Mouse (Mus musculus) liver, embryonic 14.5 days (tissue): ENCODE measurements around the gene Pde6d. TPM values are rescaled to one million over a fixed set of nuclear protein-coding genes. Genes with fewer than 3 reads are reported as not detected.

Experiments
- ATAC-seq: fragments of 200-750 bp; cut with Nextera tagmentation; 2 replicates; pipeline ENCODE4 v1.8.0; 2017; ENCODE audit warnings: moderate number of reproducible peaks, mild to moderate bottlenecking, moderate library complexity; ENCODE audit not compliant: insufficient read depth
- DNase-seq, 3 experiments: peaks; one replicate each; pipeline ENCODE4 v3.0.0-alpha.2; 2012 to 2013; ENCODE audit warnings: low read depth in 3 of 3, low spot score in 3 of 3
- H3K27ac ChIP-seq: fragments of 300-500 bp; sonication (generic); 2 replicates; pipeline ENCODE4 v1.5.1; 2014; ENCODE audit warnings: moderate library complexity, mild to moderate bottlenecking, control low read depth, inconsistent platforms
- H3K27me3 ChIP-seq: fragments of 300-500 bp; sonication (generic); 2 replicates; pipeline ENCODE4 v1.6.1; 2014; ENCODE audit warnings: mild to moderate bottlenecking, low read length, moderate library complexity; ENCODE audit not compliant: control insufficient read depth, insufficient read depth
- H3K36me3 ChIP-seq: fragments of 300-500 bp; sonication (generic); replicated peaks from 2 replicates; pipeline ENCODE4 v1.6.1; 2014; ENCODE audit warnings: low read depth; ENCODE audit not compliant: control insufficient read depth, insufficient read depth
- H3K4me1 ChIP-seq, 2 experiments: fragments of 200-500 bp in 1 of 2; fragments of 300-500 bp in 1 of 2; sonication (generic) in 1 of 2; replicated peaks; 2 replicates each; pipeline ENCODE4 v1.6.1; 2012 to 2014; ENCODE audit warnings: antibody characterized with exemption in 1 of 2, inconsistent platforms in 1 of 2, low read length in 1 of 2; ENCODE audit not compliant: control insufficient read depth in 2 of 2, insufficient read depth in 2 of 2
- H3K4me2 ChIP-seq: fragments of 300-500 bp; sonication (generic); 2 replicates; pipeline ENCODE4 v1.6.1; 2014; ENCODE audit warnings: low read depth, mild to moderate bottlenecking, control low read depth, moderate library complexity
- H3K4me3 ChIP-seq, 2 experiments: fragments of 200-500 bp in 1 of 2; fragments of 300-500 bp in 1 of 2; sonication (generic) in 1 of 2; 2 replicates each; pipeline ENCODE4 v1.5.1; 2012 to 2014; ENCODE audit warnings: low read depth in 2 of 2, low read length in 2 of 2, mild to moderate bottlenecking in 2 of 2, control low read depth in 1 of 2, inconsistent platforms in 1 of 2, moderate library complexity in 1 of 2; ENCODE audit not compliant: insufficient read depth in 1 of 2
- H3K9ac ChIP-seq: fragments of 300-500 bp; sonication (generic); replicated peaks from 2 replicates; pipeline ENCODE4 v1.6.1; 2014; ENCODE audit warnings: mild to moderate bottlenecking, control low read depth, moderate library complexity
- H3K9me3 ChIP-seq: fragments of 300-500 bp; sonication (generic); 2 replicates; pipeline ENCODE4 v1.6.1; 2016; ENCODE audit warnings: low read length, mixed read lengths; ENCODE audit not compliant: control insufficient read depth
- CTCF ChIP-seq: IDR thresholded peaks from 2 replicates; pipeline ENCODE4 v1.5.1; 2016; ENCODE audit warnings: antibody characterized with exemption, low read depth, control low read depth
- EP300 ChIP-seq: IDR thresholded peaks from 2 replicates; pipeline ENCODE4 v1.6.1; 2016; ENCODE audit warnings: antibody characterized with exemption, low read depth
- WGBS: fragments of 180-500 bp; shearing (Covaris S2); extraction: QIAGEN DNeasy Blood & Tissue Kit; methylation state at CpG from one replicate; pipeline ENCODE4 v1.1.7; 2014; ENCODE audit not compliant: insufficient replicate concordance; 5-methylcytosine and 5-hydroxymethylcytosine counted together
- polyA plus RNA-seq, 2 experiments: library from polyadenylated mRNA; depleted of rRNA in 1 of 2; stranded (reverse) in 1 of 2; unstranded in 1 of 2; fragments of >200 nt; fragmentation: Nextera tagmentation in 1 of 2; extraction: Ambion mirVana in 1 of 2; gene quantifications; 2 replicates each; pipeline versions ENCODE4 v1.2.1 to v1.2.3; 2012 to 2014

Pde6d gene
- polyA plus RNA-seq, 2 experiments: 20.0 to 23.6 TPM

DNA sequence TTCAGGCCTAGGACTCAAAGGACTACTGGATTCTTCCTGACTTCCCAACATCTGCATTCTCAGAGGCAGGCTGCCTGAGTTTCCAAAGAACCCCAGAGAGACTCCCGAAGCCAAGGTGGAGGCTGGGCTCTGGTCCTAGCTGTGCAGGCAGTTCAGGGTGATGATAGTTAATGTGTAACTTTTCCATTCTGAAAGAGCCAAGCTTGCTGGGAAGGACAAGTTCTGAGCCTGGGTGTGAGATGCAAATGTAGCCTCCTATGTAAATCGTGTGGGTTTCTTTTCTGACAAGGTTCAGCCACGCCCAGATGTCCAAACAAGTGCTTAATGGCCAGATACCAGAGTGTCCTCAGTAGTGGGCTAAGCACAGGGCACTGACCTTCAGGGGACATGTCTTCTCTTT is 84.4 kb downstream of the Pde6d start:
- DNase-seq: no peak
- H3K27me3 ChIP-seq: no peaks in the 10 kb centered on the region
- no peak overlapping the region for H3K9ac ChIP-seq
- H3K36me3 ChIP-seq: no peaks in the 10 kb centered on the region
- no peak for ATAC-seq
- H3K9me3 ChIP-seq: no peaks in the 10 kb centered on the region
- TF ChIP-seq EP300 (no peak), CTCF (no peak)
- peaks cover 0 to 25% of the 10 kb centered on the region in 2 experiments; a peak in 2 of 4 replicates for H3K4me1 ChIP-seq
- no peak overlapping the region for H3K27ac ChIP-seq
- WGBS: 45% methylated on average over 3 of the region's 3 CpGs
- H3K4me3 ChIP-seq: no peak overlapping the region
- no peak overlapping the region for H3K4me2 ChIP-seq

DNA sequence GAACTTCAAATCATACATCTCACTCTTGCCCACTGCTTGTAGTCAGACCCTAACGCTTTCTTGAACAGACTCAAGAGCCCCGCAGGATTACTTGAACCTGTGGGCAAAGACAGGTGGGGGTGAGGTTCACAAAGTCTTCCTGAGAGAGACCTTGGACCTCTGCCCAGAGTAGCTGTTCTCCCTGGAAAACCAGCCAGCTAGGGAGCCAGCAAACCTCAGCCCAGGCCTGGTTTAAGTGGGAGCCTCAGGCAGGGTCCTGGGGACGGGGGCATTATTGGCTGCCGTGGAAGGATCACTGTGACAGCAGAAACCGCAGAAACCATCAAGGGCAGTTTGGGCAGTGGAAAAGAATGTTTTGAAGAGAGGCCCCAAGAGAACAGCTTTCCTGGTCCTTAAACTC is 85.1 kb downstream of the Pde6d start:
- Histone ChIP-seq H3K27ac (no peak overlapping the region), H3K9me3 (no peaks in the 10 kb centered on the region), H3K4me2 (no peak overlapping the region), H3K4me1 (peaks cover 5 to 26% of the 10 kb centered on the region in 2 experiments), H3K4me3 (no peak overlapping the region), H3K9ac (no peak overlapping the region), H3K27me3 (no peaks in the 10 kb centered on the region), H3K36me3 (no peaks in the 10 kb centered on the region)
- ATAC-seq (no peak), DNase-seq (no peak)
- TF ChIP-seq EP300 (no peak), CTCF (no peak)
- WGBS: 64% methylated on average over 5 of the region's 5 CpGs

DNA sequence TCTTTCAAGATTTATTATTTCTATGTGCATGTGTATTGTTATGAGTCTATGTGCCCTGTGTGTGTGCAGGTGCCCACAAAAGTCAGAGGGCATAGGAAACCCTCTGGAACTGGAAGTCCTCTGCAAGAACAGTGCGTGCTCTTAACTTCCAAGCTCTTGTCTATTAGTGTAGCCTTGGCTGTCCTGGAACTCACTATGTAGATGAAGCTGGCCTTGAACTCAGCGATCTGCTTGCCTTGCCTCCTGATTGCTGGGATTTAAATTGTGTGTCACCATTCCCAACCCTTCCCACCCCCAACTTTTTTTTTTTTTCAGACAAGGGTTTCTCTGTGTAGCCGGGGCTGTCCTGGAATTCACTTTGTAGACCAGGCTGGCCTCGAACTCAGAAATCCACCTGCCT is 86.1 kb downstream of the Pde6d start:
- Histone ChIP-seq H3K4me2 (no peak overlapping the region), H3K27me3 (no peaks in the 10 kb centered on the region), H3K9me3 (no peaks in the 10 kb centered on the region), H3K4me1 (peaks cover 12 to 33% of the 10 kb centered on the region in 2 experiments), H3K36me3 (no peaks in the 10 kb centered on the region), H3K4me3 (no peak overlapping the region), H3K27ac (no peak overlapping the region), H3K9ac (no peak overlapping the region)
- ATAC-seq: no peak
- DNase-seq: no peak
- TF ChIP-seq CTCF: no peak
- no peak for TF ChIP-seq EP300
- 77% methylated on average over 4 of the region's 4 CpGs for whole genome bisulfite sequencing

DNA sequence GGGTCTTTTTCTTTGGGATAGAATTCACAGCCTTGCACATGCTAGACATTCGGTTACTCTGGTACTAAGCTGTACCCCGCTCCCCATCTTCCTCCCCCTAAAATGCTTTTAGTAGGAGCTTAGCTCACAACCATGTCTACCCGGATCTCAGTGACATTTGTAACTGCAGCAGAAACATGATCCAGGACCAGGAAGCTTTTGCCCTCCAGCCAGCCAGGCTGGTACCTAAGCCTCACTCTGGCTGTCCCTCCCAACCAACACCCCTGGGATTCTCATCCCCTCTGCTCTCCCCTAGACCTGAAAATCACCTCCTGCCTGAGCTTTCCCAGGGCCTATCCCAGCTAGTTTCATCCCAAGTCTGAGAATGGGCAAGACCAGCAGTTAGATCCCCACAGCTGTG is 88.6 kb downstream of the Pde6d start:
- H3K4me2 ChIP-seq: no peak overlapping the region
- no peak overlapping the region for H3K27ac ChIP-seq
- no peak overlapping the region for H3K9ac ChIP-seq
- no peak for TF ChIP-seq CTCF
- no peak for TF ChIP-seq EP300
- H3K4me3 ChIP-seq: no peak overlapping the region
- no peaks in the 10 kb centered on the region for H3K9me3 ChIP-seq
- no peak for ATAC-seq
- WGBS: 70% methylated on average over 3 of the region's 3 CpGs
- DNase-seq: no peak
- no peaks in the 10 kb centered on the region for H3K36me3 ChIP-seq
- H3K4me1 ChIP-seq: peaks cover 15 to 35% of the 10 kb centered on the region in 2 experiments
- no peaks in the 10 kb centered on the region for H3K27me3 ChIP-seq

Other genes starting within 250 kb of the Pde6d start
- gene Ncl, start 223.2 kb downstream of the Pde6d start, polyA plus RNA-seq (2012; rRNA removed): 57.4 and 208 TPM in 2 replicates
- 192 and 224 TPM in 2 replicates for gene Ncl, start 223.2 kb downstream of the Pde6d start, polyA plus RNA-seq (2014; fragmentation: Nextera tagmentation; extraction: Ambion mirVana)
- gene Nmur1, start 156.4 kb downstream of the Pde6d start, polyA plus RNA-seq (2012; rRNA removed): not detected in 2 replicates
- not detected in 2 replicates for gene Nmur1, start 156.4 kb downstream of the Pde6d start, polyA plus RNA-seq (2014; fragmentation: Nextera tagmentation; extraction: Ambion mirVana)
- not detected in 2 replicates for gene Tex44, start 156.3 kb downstream of the Pde6d start, polyA plus RNA-seq (2012; rRNA removed)
- not detected in 2 replicates for gene Tex44, start 156.3 kb downstream of the Pde6d start, polyA plus RNA-seq (2014; fragmentation: Nextera tagmentation; extraction: Ambion mirVana)
- gene Ptma, start 55.9 kb downstream of the Pde6d start, polyA plus RNA-seq (2012; rRNA removed): 466 and 1,286 TPM in 2 replicates
- gene Ptma, start 55.9 kb downstream of the Pde6d start, polyA plus RNA-seq (2014; fragmentation: Nextera tagmentation; extraction: Ambion mirVana): 993 and 1,059 TPM in 2 replicates
- gene Cops7b, start 275 bp upstream of the Pde6d start, polyA plus RNA-seq (2012; rRNA removed): 16.3 and 16.5 TPM in 2 replicates
- 11.4 and 12.2 TPM in 2 replicates for gene Cops7b, start 275 bp upstream of the Pde6d start, polyA plus RNA-seq (2014; fragmentation: Nextera tagmentation; extraction: Ambion mirVana)
- gene Nppc, start 87.9 kb upstream of the Pde6d start, polyA plus RNA-seq (2012; rRNA removed): 0.04 and 0.09 TPM in 2 replicates
- gene Nppc, start 87.9 kb upstream of the Pde6d start, polyA plus RNA-seq (2014; fragmentation: Nextera tagmentation; extraction: Ambion mirVana): not detected in 2 replicates
- 5.1 and 6.0 TPM in 2 replicates for gene Dis3l2, start 121.2 kb upstream of the Pde6d start, polyA plus RNA-seq (2012; rRNA removed)
- gene Dis3l2, start 121.2 kb upstream of the Pde6d start, polyA plus RNA-seq (2014; fragmentation: Nextera tagmentation; extraction: Ambion mirVana): 7.1 and 8.0 TPM in 2 replicates